Comparison of ENCODE assay signal across 8 mouse cellular contexts in the genomic region with DNA sequence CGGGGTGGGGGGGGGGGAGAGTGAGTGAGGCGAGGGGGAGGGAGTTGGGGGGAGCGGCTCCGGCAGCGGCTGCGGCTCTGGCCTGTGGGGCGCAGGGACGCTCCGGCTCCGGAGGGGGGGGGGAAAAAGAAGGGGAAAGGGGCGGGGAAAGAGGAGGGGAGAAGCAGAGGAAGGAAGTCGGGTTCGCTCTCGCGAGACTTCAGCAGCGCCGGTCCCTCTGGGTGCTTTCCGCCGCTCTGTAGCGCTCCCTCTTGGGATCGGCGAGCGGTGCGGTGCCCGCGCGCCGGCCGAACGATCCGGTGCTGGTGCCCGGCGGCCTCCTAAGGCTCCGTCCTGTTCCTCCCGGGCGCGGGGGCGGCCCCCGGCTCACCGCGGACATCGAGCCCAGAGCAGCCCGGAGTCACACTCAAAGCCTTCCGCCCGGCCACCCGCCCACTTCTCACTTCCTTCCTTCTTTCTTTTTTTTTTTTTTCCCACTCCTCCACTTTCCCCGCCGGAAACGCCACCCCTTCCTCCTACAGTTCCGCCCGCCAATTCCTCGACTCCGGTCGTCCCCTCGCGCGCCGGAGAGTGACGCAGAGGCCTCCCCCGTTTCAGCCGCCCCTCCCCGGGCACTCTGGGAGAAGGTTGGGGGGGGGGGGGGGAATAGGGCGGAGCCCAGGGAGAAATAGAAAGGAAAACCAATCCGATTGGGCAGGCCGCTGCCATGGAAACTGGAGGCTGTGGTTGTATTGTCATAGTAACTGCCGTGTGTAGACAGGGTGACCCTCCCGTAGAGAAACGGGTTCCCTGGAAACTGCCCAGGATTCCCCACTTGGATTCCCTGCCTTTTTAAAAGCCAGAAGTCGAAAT. TPM values are rescaled to one million over a fixed set of nuclear protein-coding genes. Genes with fewer than 3 reads are reported as not detected.
DNase-seq lines count a peak whose midpoint lies in the region; ATAC-seq and TF ChIP-seq lines count a peak whose summit lies in the region.

No protein-coding gene starts in this region.

- H3K27ac ChIP-seq in gastrocnemius, adult 2 months: peak overlapping the region; percentile 100
- peak overlapping the region; percentile 100 for H3K27ac ChIP-seq in hindbrain, postnatal 0 days
- peak overlapping the region; percentile 99 for H3K27ac ChIP-seq in left cerebral cortex, adult 2 months

- H3K9ac ChIP-seq in hindbrain, postnatal 0 days (replicated peaks; ENCODE audit: low read length): peak overlapping the region; percentile 97

- DNase-seq in WW6 (ENCODE audit: low read depth, low spot score): peak; percentile 87
- DNase-seq in cerebellum, postnatal 4 days (ENCODE audit: low spot score in 2 of 2): peak; percentile 92 to 93
- DNase-seq in gastrocnemius, adult 2 months: peak; percentile 98
- peak; percentile 98 for DNase-seq in hindbrain, postnatal 0 days (ENCODE audit: low spot score)
- DNase-seq in left cerebral cortex, adult 2 months (ENCODE audit: extremely low spot score in 1 of 2, low spot score in 2 of 2): peak; percentile 95 to 96
- DNase-seq in right cerebral cortex, adult 2 months (ENCODE audit: low spot score in 2 of 2): peak; percentile 95 to 99
- DNase-seq in urinary bladder, postnatal 14 days (ENCODE audit: low spot score): peak; percentile 95

- H3K9me3 ChIP-seq in hindbrain, postnatal 0 days (ENCODE audit: low read length): no peaks in the 10 kb centered on the region

- TF ChIP-seq CTCF in gastrocnemius, adult 2 months (IDR thresholded peaks at IDR 0.05): peak; percentile 34
- no peak for TF ChIP-seq CTCF in hindbrain, postnatal 0 days (IDR thresholded peaks at IDR 0.05; ENCODE audit: low read depth)
- peak; percentile 19 for TF ChIP-seq CTCF in left cerebral cortex, adult 2 months (IDR thresholded peaks at IDR 0.05)

- no peaks in the 10 kb centered on the region for H3K27me3 ChIP-seq in hindbrain, postnatal 0 days (ENCODE audit: insufficient read depth, low read length)

- under 1% methylated on average over 40 of the region's 69 CpGs for WGBS in hindbrain, postnatal 0 days

- ATAC-seq in hindbrain, postnatal 0 days: peak; percentile 93
- ATAC-seq in megakaryocyte, adult 5-6 weeks (ENCODE audit: poor library complexity, severe bottlenecking): peak; percentile 65

- H3K36me3 ChIP-seq in hindbrain, postnatal 0 days (ENCODE audit: insufficient read depth, low read length): no peaks in the 10 kb centered on the region

- peak overlapping the region; percentile 99 for H3K4me2 ChIP-seq in hindbrain, postnatal 0 days (ENCODE audit: low read depth, low read length)

- intact Hi-C loops in gastrocnemius, adult 2 months (cut with DNase I): loop anchor here (2.0 to 5.0 kb wide), 2 partner anchors 112 to 136 kb away; a partner anchor contains a TSS
- intact Hi-C loops in left cerebral cortex, adult 2 months (cut with DNase I): loop anchor here (2.0 to 5.0 kb wide), 6 partner anchors 52 to 430 kb away; a partner anchor contains a TSS

- peak overlapping the region; percentile 96 for H3K4me3 ChIP-seq in gastrocnemius, adult 2 months
- H3K4me3 ChIP-seq in hindbrain, postnatal 0 days (ENCODE audit: low read length): peak overlapping the region; percentile 98
- H3K4me3 ChIP-seq in left cerebral cortex, adult 2 months: peak overlapping the region; percentile 88

- H3K4me1 ChIP-seq in hindbrain, postnatal 0 days (ENCODE audit: insufficient read depth, low read length): peaks cover 6% of the 10 kb centered on the region

RNA-seq across cellular contexts. Expression of a gene that starts 0.4 kb away (rescaled TPM):
- total RNA-seq in gastrocnemius, adult 2 months (2021): 10 to 100 TPM; 38.7 to 40.4 TPM
- total RNA-seq in hindbrain, postnatal 0 days (2014; rRNA removed): 60.8 and 65.0 TPM in 2 replicates
- polyA plus RNA-seq in hindbrain, postnatal 0 days (2015; fragmentation: Nextera tagmentation; extraction: Ambion mirVana): 24.6 and 26.9 TPM in 2 replicates
- total RNA-seq in left cerebral cortex, adult 2 months (2021): 100 to 1,000 TPM in 1 of 2 experiments, 10 to 100 TPM in 1; 99.7 to 108 TPM
- total RNA-seq in megakaryocyte, adult 5-6 weeks (2015): 75.7 and 77.3 TPM in 2 replicates
- 20.7 and 31.9 TPM in 2 replicates for total RNA-seq in megakaryocyte, adult 5-6 weeks (2017)

RNA-seq across cellular contexts. Expression of a gene that starts 51.9 kb away (rescaled TPM):
- under 1 TPM; 0.28 TPM for total RNA-seq in gastrocnemius, adult 2 months (2021)
- total RNA-seq in hindbrain, postnatal 0 days (2014; rRNA removed): 120 and 121 TPM in 2 replicates
- polyA plus RNA-seq in hindbrain, postnatal 0 days (2015; fragmentation: Nextera tagmentation; extraction: Ambion mirVana): 58.0 and 70.5 TPM in 2 replicates
- total RNA-seq in left cerebral cortex, adult 2 months (2021): 100 to 1,000 TPM; 167 to 171 TPM
- total RNA-seq in megakaryocyte, adult 5-6 weeks (2015): not detected in 2 replicates
- not detected in 2 replicates for total RNA-seq in megakaryocyte, adult 5-6 weeks (2017)

Comparison
In these comparisons a context has a peak if more than half of its experiments do, and no peak if none do; other contexts are left out.
1. Peak in every context shown above with its lines: DNase-seq, ATAC-seq, H3K4me3 ChIP-seq and H3K27ac ChIP-seq.
2. RNA of a gene that starts 51.9 kb away (total RNA-seq): 167 to 171 TPM in left cerebral cortex, adult 2 months and 120 to 121 TPM in hindbrain, postnatal 0 days; 0.28 TPM in gastrocnemius, adult 2 months and not detected in megakaryocyte, adult 5-6 weeks; every median in the first group is over 10 times any median in the second.